Mouse (Mus musculus) heart, embryonic 12.5 days (tissue): Measurements from ENCODE around the gene Maml3. TPM values are rescaled to one million over a fixed set of nuclear protein-coding genes. Genes with fewer than 3 reads are reported as not detected.

ENCODE experiments used
- ATAC-seq: fragments of 200-750 bp; cut with Nextera tagmentation; 2 replicates; pipeline ENCODE4 v1.8.0; 2017; ENCODE audit warnings: moderate TSS enrichment, moderate library complexity; ENCODE audit not compliant: insufficient number of reproducible peaks, low FRiP score
- H3K27ac ChIP-seq: fragments of 300-500 bp; sonication (generic); 2 replicates; pipeline ENCODE4 v1.5.1; 2016; ENCODE audit warnings: mild to moderate bottlenecking, moderate library complexity; ENCODE audit not compliant: poor library complexity, severe bottlenecking
- H3K27me3 ChIP-seq: fragments of 300-500 bp; sonication (generic); replicated peaks from 2 replicates; pipeline ENCODE4 v1.6.1; 2016; ENCODE audit warnings: mild to moderate bottlenecking, moderate library complexity
- H3K36me3 ChIP-seq: fragments of 300-500 bp; sonication (generic); 2 replicates; pipeline ENCODE4 v1.6.1; 2016; ENCODE audit warnings: mild to moderate bottlenecking, moderate library complexity
- H3K4me1 ChIP-seq: fragments of 300-500 bp; sonication (generic); replicated peaks from 2 replicates; pipeline ENCODE4 v1.6.1; 2016; ENCODE audit warnings: mild to moderate bottlenecking
- H3K4me2 ChIP-seq: fragments of 300-500 bp; sonication (generic); 2 replicates; pipeline ENCODE4 v1.6.1; 2016; ENCODE audit warnings: mild to moderate bottlenecking, moderate library complexity
- H3K4me3 ChIP-seq: fragments of 300-500 bp; sonication (generic); 2 replicates; pipeline ENCODE4 v1.5.1; 2016; ENCODE audit warnings: mild to moderate bottlenecking
- H3K9ac ChIP-seq: fragments of 300-500 bp; sonication (generic); 2 replicates; pipeline ENCODE4 v1.6.1; 2016; ENCODE audit warnings: mild to moderate bottlenecking, moderate library complexity
- H3K9me3 ChIP-seq: fragments of 300-500 bp; sonication (generic); replicated peaks from 2 replicates; pipeline ENCODE4 v1.6.1; 2016; ENCODE audit warnings: mild to moderate bottlenecking, moderate library complexity
- WGBS: fragments of 180-500 bp; shearing (Covaris S2); methylation state at CpG from one replicate; pipeline ENCODE4 v1.1.7; 2016; 5-methylcytosine and 5-hydroxymethylcytosine counted together
- polyA plus RNA-seq: library from polyadenylated mRNA; unstranded; fragments of >200 nt; fragmentation: Nextera tagmentation; extraction: Ambion mirVana; gene quantifications from 2 replicates; pipeline ENCODE4 v1.2.1, GENCODE M21; 2016

Gene Maml3
- polyA plus RNA-seq, 1 experiment from 2014 or later: 2.6 TPM

DNA sequence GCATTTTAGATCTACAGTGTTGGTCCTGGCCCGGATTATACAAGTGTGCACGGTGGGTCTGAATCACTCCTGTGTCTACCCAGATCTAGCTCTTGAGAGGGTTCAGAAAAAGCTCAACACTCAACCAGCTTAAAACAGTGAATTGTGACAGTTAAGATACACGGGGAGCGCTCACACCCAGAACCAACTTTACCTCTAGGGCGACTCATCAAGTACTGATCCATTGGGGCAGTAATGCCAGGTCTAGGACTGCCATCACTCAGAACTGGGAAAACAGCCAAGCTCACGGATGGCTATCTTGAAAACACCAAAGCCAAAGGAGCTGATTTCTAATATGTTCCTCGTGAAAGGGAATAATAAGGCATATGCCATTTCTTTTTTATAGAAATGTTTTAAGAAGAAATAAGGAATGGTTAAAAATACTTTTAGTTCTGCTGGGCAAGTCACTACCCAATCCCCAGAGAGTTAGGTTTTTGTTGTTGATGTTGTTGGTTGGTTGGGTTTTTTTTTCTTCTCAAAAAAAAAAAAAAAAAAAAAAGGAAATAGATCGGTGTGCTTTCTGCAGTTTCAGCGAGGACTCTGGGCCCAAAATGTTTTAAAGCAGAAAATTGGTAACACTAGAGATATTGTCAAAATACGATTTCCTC lies 103.9 kb downstream of the Maml3 start:
- Histone ChIP-seq H3K4me2 (no peak overlapping the region), H3K36me3 (no peaks in the 10 kb centered on the region), H3K27me3 (no peaks in the 10 kb centered on the region), H3K4me3 (no peak overlapping the region), H3K4me1 (peaks cover 28% of the 10 kb centered on the region), H3K9me3 (no peaks in the 10 kb centered on the region), H3K9ac (no peak overlapping the region), H3K27ac (no peak overlapping the region)
- no peak for ATAC-seq
- WGBS: 87% methylated on average over 10 of the region's 10 CpGs

DNA sequence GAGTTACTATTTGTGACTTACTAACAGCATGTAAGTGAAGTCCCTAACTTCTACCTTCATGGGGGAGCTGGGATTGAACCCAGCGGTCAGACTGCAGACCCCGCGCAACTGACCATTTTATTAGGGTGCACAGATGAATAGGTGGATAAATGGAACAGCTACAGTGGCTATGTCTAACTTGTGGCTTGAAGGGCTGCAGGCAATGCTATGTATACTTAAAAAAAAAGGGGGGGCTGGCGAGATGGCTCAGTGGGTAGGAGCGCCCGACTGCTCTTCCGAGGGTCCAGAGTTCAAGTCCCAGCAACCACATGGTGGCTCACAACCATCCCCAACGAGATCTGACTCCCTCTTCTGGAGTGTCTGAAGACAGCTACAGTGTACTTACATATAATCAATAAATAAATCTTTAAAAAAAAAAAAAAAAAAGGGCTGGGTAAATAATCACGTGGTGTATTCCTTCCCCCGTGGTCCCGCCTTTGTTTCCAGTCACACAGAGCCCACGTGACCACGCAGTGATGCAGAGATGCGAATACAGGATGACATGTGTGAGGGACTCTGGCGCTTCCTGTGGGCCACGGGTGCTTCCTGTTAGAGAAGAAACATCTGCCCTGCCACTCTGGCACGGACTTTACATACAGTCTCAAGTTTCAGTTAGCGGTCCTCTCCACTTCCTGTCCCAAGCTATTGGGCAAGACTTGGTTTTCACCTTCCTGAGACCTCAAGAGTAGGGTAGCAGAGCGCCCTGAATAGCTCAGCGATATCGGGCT lies 105.0 kb downstream of the Maml3 start:
- 83% methylated on average over 21 of the region's 21 CpGs for WGBS
- H3K36me3 ChIP-seq: no peaks in the 10 kb centered on the region
- H3K4me3 ChIP-seq: no peak overlapping the region
- ATAC-seq: no peak
- H3K9ac ChIP-seq: no peak overlapping the region
- no peak overlapping the region for H3K27ac ChIP-seq
- H3K4me1 ChIP-seq: peaks cover 18% of the 10 kb centered on the region
- H3K27me3 ChIP-seq: no peaks in the 10 kb centered on the region
- H3K9me3 ChIP-seq: no peaks in the 10 kb centered on the region
- no peak overlapping the region for H3K4me2 ChIP-seq

DNA sequence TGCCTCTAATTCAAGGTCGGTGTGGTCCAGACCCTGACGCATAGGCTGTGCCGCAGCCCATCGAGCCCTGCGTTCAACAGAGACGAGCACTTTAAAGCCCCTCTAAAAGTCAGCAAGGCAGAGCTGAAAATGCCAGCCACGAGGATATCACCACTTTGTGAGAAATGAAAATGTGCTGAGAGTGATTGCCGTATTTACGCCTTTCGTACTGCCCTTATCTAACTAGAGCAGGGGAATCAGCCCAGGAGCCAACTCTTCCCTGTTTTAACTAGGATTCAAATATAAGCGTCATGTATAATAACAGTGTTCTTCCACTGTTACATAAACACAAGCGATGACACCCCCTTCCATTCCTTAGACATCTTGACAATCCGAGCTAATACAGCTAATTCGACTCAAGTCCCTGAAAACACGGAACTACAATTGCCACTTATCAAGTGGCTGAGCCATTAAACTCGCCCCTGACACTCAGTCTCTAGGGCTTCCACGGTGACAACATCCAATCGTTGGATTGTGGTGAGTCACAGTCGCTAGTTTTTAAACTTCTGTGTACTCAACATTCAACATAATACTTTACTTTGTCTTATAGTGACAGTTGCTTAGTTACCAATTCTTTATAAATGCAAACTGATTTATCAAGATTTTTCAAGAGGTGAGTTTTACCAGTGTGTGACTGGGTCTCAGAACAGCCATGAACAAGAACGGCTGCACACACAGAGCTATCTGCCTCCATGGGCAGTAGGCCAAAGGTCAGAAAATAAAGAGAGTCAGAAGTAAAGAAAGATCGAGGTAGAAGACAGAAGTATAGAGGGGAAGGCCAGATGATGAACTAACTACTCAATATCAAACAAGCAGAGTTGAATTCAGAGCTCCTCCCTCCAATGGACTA lies 106.1 kb downstream of the Maml3 start:
- Histone ChIP-seq H3K27me3 (no peaks in the 10 kb centered on the region), H3K4me3 (no peak overlapping the region), H3K9me3 (no peaks in the 10 kb centered on the region), H3K4me1 (peaks cover 18% of the 10 kb centered on the region), H3K9ac (no peak overlapping the region), H3K27ac (no peak overlapping the region), H3K4me2 (no peak overlapping the region), H3K36me3 (no peaks in the 10 kb centered on the region)
- 53% methylated on average over 21 of the region's 21 CpGs for WGBS
- ATAC-seq: no peak

DNA sequence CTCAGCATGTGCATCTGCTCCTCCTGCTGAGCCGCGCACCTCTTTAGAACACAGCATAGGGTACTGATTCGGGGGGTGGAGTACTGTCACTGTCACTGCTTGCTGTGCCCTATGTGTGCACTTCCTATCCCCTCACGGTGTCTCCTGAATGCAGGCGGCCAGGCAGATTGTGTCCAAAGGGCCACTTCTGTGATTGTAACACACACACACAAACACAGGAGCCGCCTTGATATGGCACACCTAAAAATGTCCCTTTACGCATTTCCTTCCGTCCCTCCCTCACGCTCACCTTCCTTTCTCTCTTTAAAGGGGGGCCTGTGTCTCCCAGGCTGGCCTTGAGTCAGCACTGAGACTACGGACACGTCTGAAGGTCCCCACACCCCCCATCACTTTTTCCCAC lies 107.3 kb downstream of the Maml3 start:
- no peaks in the 10 kb centered on the region for H3K27me3 ChIP-seq
- H3K9me3 ChIP-seq: no peaks in the 10 kb centered on the region
- no peaks in the 10 kb centered on the region for H3K36me3 ChIP-seq
- H3K4me3 ChIP-seq: no peak overlapping the region
- no peak overlapping the region for H3K9ac ChIP-seq
- no peak for ATAC-seq
- no peak overlapping the region for H3K27ac ChIP-seq
- WGBS: 81% methylated on average over 11 of the region's 11 CpGs
- H3K4me2 ChIP-seq: no peak overlapping the region
- H3K4me1 ChIP-seq: peaks cover 18% of the 10 kb centered on the region

DNA sequence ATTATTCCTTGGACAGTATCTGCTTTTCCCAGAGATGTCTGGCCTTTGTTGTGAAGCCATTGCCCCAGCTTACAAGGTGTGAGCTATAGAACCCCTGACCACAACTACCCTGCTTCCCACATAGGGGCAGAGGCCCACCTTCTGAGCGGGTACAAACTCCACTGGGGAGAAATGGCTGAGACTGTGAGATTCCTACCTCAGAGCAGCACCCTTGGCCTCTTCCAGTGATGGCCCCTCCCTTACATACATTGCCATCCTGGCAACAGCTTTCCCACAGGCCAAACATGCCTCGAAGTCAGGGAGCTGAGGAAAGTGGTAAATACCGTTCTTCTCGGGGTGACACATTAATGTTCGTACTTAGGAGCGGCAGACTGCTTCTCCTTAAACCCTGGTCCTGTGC lies 118.4 kb downstream of the Maml3 start:
- H3K9ac ChIP-seq: no peak overlapping the region
- 76% methylated on average over 6 of the region's 6 CpGs for WGBS
- H3K27ac ChIP-seq: no peak overlapping the region
- no peaks in the 10 kb centered on the region for H3K9me3 ChIP-seq
- ATAC-seq: no peak
- no peak overlapping the region for H3K4me2 ChIP-seq
- H3K36me3 ChIP-seq: no peaks in the 10 kb centered on the region
- no peak overlapping the region for H3K4me3 ChIP-seq
- H3K27me3 ChIP-seq: no peaks in the 10 kb centered on the region
- no peaks in the 10 kb centered on the region for H3K4me1 ChIP-seq

DNA sequence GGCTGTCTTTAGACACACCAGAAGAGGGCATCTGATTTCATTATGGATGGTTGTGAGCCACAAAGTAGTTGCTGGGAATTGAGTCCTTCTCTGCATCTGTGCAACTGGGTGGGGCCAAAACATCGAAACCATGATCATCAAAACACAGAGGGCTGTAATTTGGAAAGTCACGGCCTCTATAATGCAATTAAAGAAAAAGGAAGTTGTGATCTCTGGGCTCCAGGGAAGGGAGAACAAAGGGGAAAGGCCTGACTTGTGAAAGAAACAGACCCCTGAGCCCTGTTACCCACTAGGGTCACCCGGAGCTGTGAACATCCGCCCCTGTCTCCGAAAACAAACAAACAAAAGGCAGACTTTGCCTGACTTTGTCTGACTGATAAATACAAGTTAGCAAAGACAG lies 123.4 kb downstream of the Maml3 start:
- H3K36me3 ChIP-seq: no peaks in the 10 kb centered on the region
- H3K4me1 ChIP-seq: no peaks in the 10 kb centered on the region
- no peak overlapping the region for H3K9ac ChIP-seq
- H3K9me3 ChIP-seq: no peaks in the 10 kb centered on the region
- ATAC-seq: no peak
- H3K4me3 ChIP-seq: no peak overlapping the region
- H3K27me3 ChIP-seq: no peaks in the 10 kb centered on the region
- 69% methylated on average over 5 of the region's 5 CpGs for WGBS
- H3K4me2 ChIP-seq: no peak overlapping the region
- no peak overlapping the region for H3K27ac ChIP-seq

DNA sequence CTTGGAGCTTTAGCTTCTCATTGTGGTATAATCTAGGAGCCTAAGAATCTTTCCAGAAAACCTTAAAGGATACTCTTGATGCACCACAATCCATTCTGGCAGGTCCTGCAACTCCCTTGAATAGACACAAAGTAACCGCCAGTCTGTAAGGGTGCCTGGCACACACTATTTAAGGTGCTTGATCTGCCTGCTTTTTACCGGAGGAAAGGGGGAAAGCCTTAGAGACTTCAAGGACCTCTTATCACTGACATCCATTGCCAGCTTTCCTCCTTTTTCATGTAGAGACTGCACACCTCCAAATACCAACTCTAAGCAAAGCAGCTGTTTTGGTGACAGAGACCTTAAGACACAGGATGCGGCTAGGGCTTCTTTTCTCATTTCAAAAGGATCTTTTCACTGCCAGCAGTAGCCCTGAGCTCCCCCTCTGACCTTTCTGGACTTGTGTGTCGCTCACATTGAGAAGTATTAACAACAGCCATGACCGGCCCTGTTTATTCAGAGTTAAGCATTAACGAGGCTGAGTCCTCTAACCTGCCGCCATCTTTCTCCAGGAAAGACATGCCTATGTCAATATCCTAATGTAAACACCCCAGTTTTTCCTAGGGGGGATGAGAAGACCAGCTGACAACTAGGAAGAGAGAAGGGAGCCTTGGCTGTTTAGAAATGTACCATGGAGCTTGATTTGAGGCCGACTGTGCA lies 127.1 kb downstream of the Maml3 start:
- no peak for ATAC-seq
- Histone ChIP-seq H3K36me3 (no peaks in the 10 kb centered on the region), H3K9ac (no peak overlapping the region), H3K9me3 (no peaks in the 10 kb centered on the region), H3K4me1 (peaks cover 8% of the 10 kb centered on the region), H3K4me3 (no peak overlapping the region), H3K4me2 (no peak overlapping the region), H3K27me3 (no peaks in the 10 kb centered on the region), H3K27ac (no peak overlapping the region)
- WGBS: 72% methylated on average over 8 of the region's 8 CpGs

DNA sequence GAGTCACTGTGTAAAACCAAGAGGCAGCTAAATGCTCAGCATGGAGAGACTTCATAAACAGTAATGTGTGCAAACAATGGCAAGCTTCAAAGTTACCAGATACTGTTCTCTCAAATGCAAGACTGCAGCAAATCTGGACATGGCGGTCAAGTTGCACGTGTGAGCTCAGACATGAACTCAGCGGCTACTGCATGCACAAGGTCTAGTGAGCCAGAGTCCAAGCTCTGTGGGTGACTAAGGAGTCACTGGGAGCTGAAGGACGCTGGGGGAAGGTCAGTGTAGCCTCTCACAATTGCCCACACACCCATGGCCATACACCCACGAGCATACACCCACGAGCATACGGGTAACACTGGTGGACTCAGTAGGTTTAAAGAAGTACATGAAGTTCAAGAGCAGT lies 130.3 kb downstream of the Maml3 start:
- Histone ChIP-seq H3K9me3 (no peaks in the 10 kb centered on the region), H3K4me2 (no peak overlapping the region), H3K27me3 (no peaks in the 10 kb centered on the region), H3K27ac (no peak overlapping the region; the same call in 1 of the 2 replicates), H3K9ac (no peak overlapping the region), H3K36me3 (no peaks in the 10 kb centered on the region), H3K4me1 (peaks cover 8% of the 10 kb centered on the region), H3K4me3 (no peak overlapping the region)
- 82% methylated on average over 7 of the region's 7 CpGs for WGBS
- ATAC-seq: no peak

DNA sequence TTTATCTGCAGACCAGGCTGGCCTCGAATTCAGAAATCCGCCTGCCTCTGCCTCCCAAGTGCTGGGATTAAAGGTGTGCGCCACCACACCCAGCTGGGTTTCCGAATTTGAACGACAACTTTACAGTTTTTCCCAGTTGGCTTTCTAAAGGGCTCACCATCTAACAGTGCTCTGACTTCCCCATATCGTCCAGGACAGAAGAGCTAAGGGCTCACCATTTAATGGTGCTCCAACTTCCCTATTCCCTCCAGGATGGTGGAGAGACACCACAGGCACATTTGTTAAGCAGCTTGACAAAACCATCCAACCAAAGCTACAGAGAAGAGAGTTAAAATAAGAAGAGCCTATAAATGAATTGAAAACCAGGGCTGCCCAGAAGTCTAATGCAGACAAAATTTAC lies 130.7 kb downstream of the Maml3 start:
- no peak overlapping the region for H3K9ac ChIP-seq
- peaks cover 8% of the 10 kb centered on the region for H3K4me1 ChIP-seq
- ATAC-seq: no peak
- no peaks in the 10 kb centered on the region for H3K9me3 ChIP-seq
- H3K27ac ChIP-seq: no peak overlapping the region; the same call in 1 of the 2 replicates
- H3K4me3 ChIP-seq: no peak overlapping the region
- H3K4me2 ChIP-seq: no peak overlapping the region
- H3K27me3 ChIP-seq: no peaks in the 10 kb centered on the region
- 84% methylated on average over 6 of the region's 6 CpGs for WGBS
- H3K36me3 ChIP-seq: no peaks in the 10 kb centered on the region

DNA sequence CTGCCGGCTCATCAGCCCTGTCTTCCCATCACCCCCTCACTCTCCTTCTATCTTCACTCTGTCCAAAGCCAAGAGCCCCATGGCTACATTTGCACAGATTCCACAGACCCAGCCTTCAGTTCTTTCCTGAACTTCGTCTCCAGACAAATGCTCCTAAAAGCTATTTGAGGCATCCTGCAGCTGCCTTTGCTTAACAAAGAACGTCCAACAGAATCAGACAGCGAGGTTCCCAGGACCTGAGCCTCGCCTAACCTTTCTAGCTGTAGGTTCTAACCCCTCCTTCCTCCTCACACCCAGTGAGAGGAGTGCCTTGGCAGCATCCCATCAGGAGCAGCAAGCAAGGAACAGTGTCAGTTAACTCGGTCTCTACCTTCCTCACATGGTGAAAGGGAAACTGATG lies 132.3 kb downstream of the Maml3 start:
- Histone ChIP-seq H3K4me1 (peaks cover 8% of the 10 kb centered on the region), H3K9me3 (no peaks in the 10 kb centered on the region), H3K4me2 (no peak overlapping the region), H3K9ac (no peak overlapping the region), H3K27ac (no peak overlapping the region), H3K36me3 (no peaks in the 10 kb centered on the region), H3K27me3 (no peaks in the 10 kb centered on the region), H3K4me3 (no peak overlapping the region)
- 61% methylated on average over 6 of the region's 6 CpGs for WGBS
- no peak for ATAC-seq

DNA sequence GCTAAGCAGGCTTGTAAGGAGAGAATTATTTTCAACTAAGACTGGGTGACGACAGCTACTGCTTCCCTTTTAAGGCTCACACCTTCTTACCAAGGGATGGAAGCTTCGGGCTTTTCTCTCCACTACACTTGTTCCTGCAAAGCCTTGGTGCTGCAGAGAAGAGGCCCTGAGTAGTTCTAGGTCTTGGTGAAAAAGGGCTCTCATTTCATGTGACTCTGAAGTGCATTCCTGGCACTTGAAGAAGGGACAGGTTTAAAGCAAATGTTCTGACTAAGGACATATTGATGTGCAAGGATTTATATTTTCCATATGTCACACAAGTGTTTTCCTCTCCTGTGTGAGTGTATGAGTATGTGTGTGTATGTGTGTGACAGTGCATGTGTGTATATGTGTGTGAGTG lies 134.4 kb downstream of the Maml3 start:
- H3K4me3 ChIP-seq: no peak overlapping the region
- H3K4me2 ChIP-seq: no peak overlapping the region
- no peak for ATAC-seq
- H3K4me1 ChIP-seq: peaks cover 16% of the 10 kb centered on the region
- no peaks in the 10 kb centered on the region for H3K36me3 ChIP-seq
- 62% methylated on average over 2 of the region's 2 CpGs for WGBS
- H3K27ac ChIP-seq: no peak overlapping the region
- H3K27me3 ChIP-seq: no peaks in the 10 kb centered on the region
- no peaks in the 10 kb centered on the region for H3K9me3 ChIP-seq
- H3K9ac ChIP-seq: no peak overlapping the region
